Mouse (Mus musculus): Measurements from ENCODE around the gene Prkcz. TPM values are rescaled to one million over a fixed set of nuclear protein-coding genes. Genes with fewer than 3 reads are reported as not detected.

Gene Prkcz
- polyA plus RNA-seq, 1 experiment from 2014 or later: 6.8 TPM

DNA sequence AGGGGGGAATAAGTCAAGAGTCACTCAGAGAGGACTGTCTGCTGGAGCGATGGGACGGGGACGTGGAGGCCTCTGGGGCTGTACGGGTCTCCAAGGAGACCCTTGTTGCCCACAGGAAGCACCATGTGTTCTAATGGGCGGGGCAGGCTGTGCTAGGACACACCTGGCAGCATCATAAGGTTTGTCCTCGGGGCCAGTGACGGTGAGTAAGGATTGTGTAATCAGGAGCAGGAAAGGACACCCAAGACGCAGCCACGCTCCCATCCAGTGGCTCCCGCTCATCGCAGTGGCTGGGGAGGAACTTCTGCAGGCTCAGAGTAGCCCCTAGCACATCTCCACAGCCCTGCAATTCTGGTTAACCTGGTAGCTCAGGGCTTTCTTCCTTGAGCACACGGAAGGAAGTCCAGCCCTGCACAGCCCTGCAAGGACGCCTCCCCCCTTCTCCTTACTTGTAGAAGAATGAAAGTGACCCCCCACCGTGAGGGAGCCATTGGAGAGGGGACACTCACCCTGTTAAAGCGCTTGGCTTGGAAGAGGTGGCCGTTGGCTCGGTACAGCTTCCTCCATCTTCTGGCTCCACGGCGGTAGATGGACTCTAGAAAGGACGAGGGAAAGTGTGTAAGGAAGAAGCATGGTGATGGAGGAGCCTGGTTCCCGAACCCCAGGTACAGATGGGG is 60.6 kb downstream of the Prkcz start:
- no peak overlapping the region for H3K27ac ChIP-seq (ENCODE audit: low read depth, low read length)
- H3K4me3 ChIP-seq (ENCODE audit: low read depth, low read length): no peak overlapping the region
- H3K9ac ChIP-seq (ENCODE audit: low read depth, low read length): no peak overlapping the region
- 80% methylated on average over 21 of the region's 21 CpGs for WGBS (ENCODE audit: insufficient replicate concordance)
- no peaks in the 10 kb centered on the region for H3K27me3 ChIP-seq (ENCODE audit: control insufficient read depth, insufficient read depth, low read length)
- H3K9me3 ChIP-seq (replicated peaks; ENCODE audit: control insufficient read depth, low read length): no peaks in the 10 kb centered on the region
- H3K4me1 ChIP-seq (ENCODE audit: control insufficient read depth, insufficient read depth, low read length): 0 out of 2 replicates have a peak, but pooled peaks cover 2% of the 10 kb centered on the region
- H3K4me2 ChIP-seq: no peak overlapping the region
- no peaks in the 10 kb centered on the region for H3K36me3 ChIP-seq (ENCODE audit: control insufficient read depth, insufficient read depth, low read length)
- no peak for ATAC-seq (replicated peaks; ENCODE audit: insufficient number of reproducible peaks, low FRiP score, low TSS enrichment)

DNA sequence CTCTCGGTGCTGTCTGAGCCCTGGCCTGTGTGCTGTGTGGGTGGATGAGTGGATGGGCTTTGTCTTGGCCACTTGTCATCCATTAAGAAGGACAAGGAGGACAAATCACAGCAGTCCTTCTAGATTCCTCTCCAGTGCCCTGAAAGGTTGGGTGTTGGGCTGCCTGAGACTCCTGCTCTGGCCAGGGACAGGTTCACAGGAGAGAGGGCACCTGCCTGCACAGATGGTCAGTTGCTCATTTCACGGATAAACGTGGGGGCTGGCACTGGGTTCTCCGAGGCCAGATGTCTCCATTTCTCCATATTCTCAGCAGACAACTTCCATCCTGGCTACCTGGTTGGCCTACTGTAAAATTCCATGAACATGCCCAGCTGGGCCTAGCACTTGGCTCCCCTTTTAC is 62.3 kb downstream of the Prkcz start:
- 81% methylated on average over 4 of the region's 4 CpGs for WGBS (ENCODE audit: insufficient replicate concordance)
- Histone ChIP-seq H3K4me2 (no peak overlapping the region), H3K27me3 (ENCODE audit: control insufficient read depth, insufficient read depth, low read length) (no peaks in the 10 kb centered on the region), H3K9ac (ENCODE audit: low read depth, low read length) (no peak overlapping the region), H3K4me3 (ENCODE audit: low read depth, low read length) (no peak overlapping the region), H3K9me3 (replicated peaks; ENCODE audit: control insufficient read depth, low read length) (no peaks in the 10 kb centered on the region), H3K27ac (ENCODE audit: low read depth, low read length) (no peak overlapping the region), H3K4me1 (ENCODE audit: control insufficient read depth, insufficient read depth, low read length) (0 out of 2 replicates have a peak, but pooled peaks cover 2% of the 10 kb centered on the region), H3K36me3 (ENCODE audit: control insufficient read depth, insufficient read depth, low read length) (no peaks in the 10 kb centered on the region)
- no peak for ATAC-seq (replicated peaks; ENCODE audit: insufficient number of reproducible peaks, low FRiP score, low TSS enrichment)

DNA sequence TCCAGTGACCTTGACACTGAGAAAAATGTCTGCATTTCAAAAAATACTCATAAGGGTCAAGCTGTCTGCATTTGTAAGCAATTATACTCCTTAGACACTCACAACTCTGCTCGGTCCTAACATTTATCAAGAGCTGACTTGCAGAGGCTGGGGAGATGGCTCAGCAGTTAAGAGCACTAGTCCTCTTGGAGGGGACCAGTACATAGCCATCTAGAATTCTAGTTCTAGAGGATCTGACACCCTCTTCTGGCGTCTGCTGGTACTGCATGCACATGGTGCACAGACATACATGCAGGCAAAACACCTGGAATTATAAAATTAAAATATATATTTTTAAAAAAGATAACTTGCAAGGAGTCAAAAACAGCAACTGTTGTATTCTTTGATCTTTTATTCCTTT is 64.1 kb downstream of the Prkcz start:
- no peaks in the 10 kb centered on the region for H3K9me3 ChIP-seq (replicated peaks; ENCODE audit: control insufficient read depth, low read length)
- no peak overlapping the region for H3K4me2 ChIP-seq
- WGBS (ENCODE audit: insufficient replicate concordance): 50% methylated on average over 2 of the region's 2 CpGs
- H3K4me1 ChIP-seq (ENCODE audit: control insufficient read depth, insufficient read depth, low read length): 0 out of 2 replicates have a peak, but pooled peaks cover 2% of the 10 kb centered on the region
- H3K36me3 ChIP-seq (ENCODE audit: control insufficient read depth, insufficient read depth, low read length): no peaks in the 10 kb centered on the region
- no peak overlapping the region for H3K27ac ChIP-seq (ENCODE audit: low read depth, low read length)
- no peaks in the 10 kb centered on the region for H3K27me3 ChIP-seq (ENCODE audit: control insufficient read depth, insufficient read depth, low read length)
- H3K4me3 ChIP-seq (ENCODE audit: low read depth, low read length): no peak overlapping the region
- ATAC-seq (replicated peaks; ENCODE audit: insufficient number of reproducible peaks, low FRiP score, low TSS enrichment): no peak
- H3K9ac ChIP-seq (ENCODE audit: low read depth, low read length): no peak overlapping the region

DNA sequence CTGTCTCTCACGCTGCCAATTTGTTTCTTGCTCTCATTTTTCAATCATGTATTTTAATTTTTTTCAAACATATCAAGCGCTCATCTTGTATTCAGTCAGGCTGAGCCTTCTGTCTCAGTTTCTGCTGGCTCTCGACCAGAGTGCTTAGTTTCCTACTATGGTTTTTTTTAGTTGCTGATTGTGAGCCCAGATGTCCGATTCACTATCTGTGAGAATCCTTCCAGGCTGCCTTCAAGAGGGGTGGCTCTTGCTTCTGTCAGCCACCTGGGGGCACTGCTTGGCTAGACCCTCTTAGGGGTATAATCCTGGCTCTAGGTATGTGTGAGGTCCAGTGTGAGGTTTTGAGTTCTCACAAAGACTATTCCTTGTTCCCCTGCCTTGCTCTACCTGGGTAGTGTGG is 65.2 kb downstream of the Prkcz start:
- 50% methylated on average over 4 of the region's 4 CpGs for WGBS (ENCODE audit: insufficient replicate concordance)
- Histone ChIP-seq H3K9me3 (replicated peaks; ENCODE audit: control insufficient read depth, low read length) (no peaks in the 10 kb centered on the region), H3K4me2 (no peak overlapping the region), H3K4me3 (ENCODE audit: low read depth, low read length) (no peak overlapping the region), H3K9ac (ENCODE audit: low read depth, low read length) (no peak overlapping the region), H3K36me3 (ENCODE audit: control insufficient read depth, insufficient read depth, low read length) (no peaks in the 10 kb centered on the region), H3K27me3 (ENCODE audit: control insufficient read depth, insufficient read depth, low read length) (no peaks in the 10 kb centered on the region), H3K4me1 (ENCODE audit: control insufficient read depth, insufficient read depth, low read length) (no peaks in the 10 kb centered on the region), H3K27ac (ENCODE audit: low read depth, low read length) (no peak overlapping the region)
- ATAC-seq (replicated peaks; ENCODE audit: insufficient number of reproducible peaks, low FRiP score, low TSS enrichment): no peak

DNA sequence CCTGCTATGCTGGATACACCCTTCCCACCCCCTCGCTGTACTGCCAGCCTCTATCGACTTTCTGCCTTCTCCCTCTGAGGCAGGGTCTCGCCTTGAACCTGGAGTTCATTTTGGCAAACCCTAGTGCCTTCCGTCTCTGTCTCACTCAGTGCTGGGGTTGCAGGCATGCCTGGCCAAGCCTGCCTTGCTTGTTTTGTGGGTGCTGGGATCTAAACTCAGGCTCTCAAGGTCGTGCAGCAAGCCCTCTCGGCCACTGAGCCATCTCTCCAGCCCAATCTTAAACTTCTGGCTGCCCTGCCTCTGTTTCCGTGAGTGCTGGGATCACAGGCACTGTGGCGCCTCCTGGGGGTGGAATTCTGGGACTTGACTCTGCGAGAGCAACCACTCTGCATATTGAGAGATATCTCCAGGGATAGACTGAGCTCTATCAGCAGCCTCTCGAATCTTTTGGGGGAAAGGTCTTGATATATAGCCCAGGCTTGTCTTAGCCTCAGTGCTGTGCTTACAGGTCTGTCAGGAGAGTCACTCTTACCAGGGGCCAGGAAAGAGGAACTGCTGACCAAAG is 66.1 kb downstream of the Prkcz start:
- Histone ChIP-seq H3K4me2 (no peak overlapping the region), H3K27ac (ENCODE audit: low read depth, low read length) (no peak overlapping the region), H3K9ac (ENCODE audit: low read depth, low read length) (no peak overlapping the region), H3K9me3 (replicated peaks; ENCODE audit: control insufficient read depth, low read length) (no peaks in the 10 kb centered on the region), H3K4me3 (ENCODE audit: low read depth, low read length) (no peak overlapping the region), H3K36me3 (ENCODE audit: control insufficient read depth, insufficient read depth, low read length) (no peaks in the 10 kb centered on the region), H3K4me1 (ENCODE audit: control insufficient read depth, insufficient read depth, low read length) (no peaks in the 10 kb centered on the region), H3K27me3 (ENCODE audit: control insufficient read depth, insufficient read depth, low read length) (no peaks in the 10 kb centered on the region)
- no peak for ATAC-seq (replicated peaks; ENCODE audit: insufficient number of reproducible peaks, low FRiP score, low TSS enrichment)
- WGBS (ENCODE audit: insufficient replicate concordance): 67% methylated on average over 10 of the region's 10 CpGs

DNA sequence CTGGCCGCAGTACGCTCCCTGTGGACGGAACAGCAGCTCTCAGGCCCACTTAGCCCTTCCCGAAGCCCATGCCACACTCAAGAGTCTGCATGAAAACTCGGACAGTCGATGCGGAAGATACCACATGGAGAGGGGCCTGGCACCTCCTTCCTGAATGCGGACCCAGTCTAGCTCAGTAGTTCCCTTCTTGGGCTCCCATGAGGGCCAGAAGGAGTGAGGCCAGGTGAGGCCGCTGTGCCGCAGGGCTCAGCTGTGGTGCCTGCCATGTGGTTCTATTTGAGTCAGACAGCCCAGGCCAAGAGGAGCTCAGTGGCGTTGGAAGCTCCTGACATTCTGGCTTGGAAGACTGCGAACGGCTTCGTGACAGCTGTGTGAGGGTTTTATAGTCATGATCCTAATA is 66.8 kb downstream of the Prkcz start:
- H3K4me3 ChIP-seq (ENCODE audit: low read depth, low read length): no peak overlapping the region

DNA sequence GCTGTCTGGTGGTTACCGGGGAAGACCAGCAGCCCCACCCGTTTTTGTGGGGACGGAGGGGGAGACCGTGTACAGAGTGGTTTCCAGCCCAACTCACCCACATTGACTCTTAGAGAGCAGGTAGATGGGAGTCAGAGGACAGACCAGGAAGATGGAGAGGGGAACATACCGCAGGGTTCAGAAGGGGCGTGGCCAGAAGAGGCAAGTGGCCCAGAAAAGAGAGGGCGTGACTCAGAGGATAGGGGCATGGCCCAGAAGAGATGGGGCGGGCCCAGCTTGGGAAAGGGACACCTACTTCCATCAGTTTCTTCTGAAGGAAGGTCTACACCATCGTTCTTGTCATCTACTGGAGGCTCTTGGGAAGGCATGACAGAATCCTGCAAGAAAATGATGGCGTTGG is 68.3 kb downstream of the Prkcz start:
- H3K27me3 ChIP-seq (ENCODE audit: control insufficient read depth, insufficient read depth, low read length): no peaks in the 10 kb centered on the region
- H3K9ac ChIP-seq (ENCODE audit: low read depth, low read length): no peak overlapping the region
- WGBS (ENCODE audit: insufficient replicate concordance): 81% methylated on average over 10 of the region's 10 CpGs
- no peak overlapping the region for H3K4me2 ChIP-seq
- no peak overlapping the region for H3K27ac ChIP-seq (ENCODE audit: low read depth, low read length)
- no peaks in the 10 kb centered on the region for H3K36me3 ChIP-seq (ENCODE audit: control insufficient read depth, insufficient read depth, low read length)
- no peaks in the 10 kb centered on the region for H3K4me1 ChIP-seq (ENCODE audit: control insufficient read depth, insufficient read depth, low read length)
- H3K9me3 ChIP-seq (replicated peaks; ENCODE audit: control insufficient read depth, low read length): no peaks in the 10 kb centered on the region
- ATAC-seq (replicated peaks; ENCODE audit: insufficient number of reproducible peaks, low FRiP score, low TSS enrichment): no peak
- no peak overlapping the region for H3K4me3 ChIP-seq (ENCODE audit: low read depth, low read length)

More for the DNA sequence above, 66.8 kb downstream of the Prkcz start:
- Histone ChIP-seq H3K9me3 (replicated peaks; ENCODE audit: control insufficient read depth, low read length) (no peaks in the 10 kb centered on the region), H3K27ac (ENCODE audit: low read depth, low read length) (no peak overlapping the region), H3K27me3 (ENCODE audit: control insufficient read depth, insufficient read depth, low read length) (no peaks in the 10 kb centered on the region), H3K4me2 (no peak overlapping the region), H3K9ac (ENCODE audit: low read depth, low read length) (no peak overlapping the region), H3K36me3 (ENCODE audit: control insufficient read depth, insufficient read depth, low read length) (no peaks in the 10 kb centered on the region), H3K4me1 (ENCODE audit: control insufficient read depth, insufficient read depth, low read length) (no peaks in the 10 kb centered on the region)
- ATAC-seq (replicated peaks; ENCODE audit: insufficient number of reproducible peaks, low FRiP score, low TSS enrichment): no peak
- 85% methylated on average over 14 of the region's 14 CpGs for WGBS (ENCODE audit: insufficient replicate concordance)

DNA sequence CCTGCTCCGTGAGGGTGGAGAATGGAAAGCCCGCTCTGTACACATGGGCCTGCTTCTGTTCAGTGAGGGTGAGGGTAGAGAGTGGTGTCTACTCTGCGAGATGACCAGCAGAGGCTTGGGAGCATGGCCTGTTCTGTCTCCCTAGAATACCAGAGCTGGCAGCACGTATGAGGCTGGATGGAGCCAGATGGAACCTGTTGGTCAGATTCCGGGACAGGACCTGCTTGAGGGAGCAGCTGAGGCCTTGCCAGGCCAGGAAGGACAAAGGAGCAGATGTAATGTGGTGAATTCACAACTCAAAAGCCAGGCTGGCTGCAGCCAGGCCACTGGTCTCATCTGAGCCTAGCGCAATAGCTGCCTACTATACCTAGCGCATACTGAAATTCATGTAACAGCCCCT is 71.1 kb downstream of the Prkcz start:
- H3K27me3 ChIP-seq (ENCODE audit: control insufficient read depth, insufficient read depth, low read length): no peaks in the 10 kb centered on the region
- H3K4me3 ChIP-seq (ENCODE audit: low read depth, low read length): no peak overlapping the region
- H3K27ac ChIP-seq (ENCODE audit: low read depth, low read length): no peak overlapping the region
- WGBS (ENCODE audit: insufficient replicate concordance): 84% methylated on average over 7 of the region's 7 CpGs
- no peak overlapping the region for H3K9ac ChIP-seq (ENCODE audit: low read depth, low read length)
- no peak overlapping the region for H3K4me2 ChIP-seq
- no peaks in the 10 kb centered on the region for H3K36me3 ChIP-seq (ENCODE audit: control insufficient read depth, insufficient read depth, low read length)
- ATAC-seq (replicated peaks; ENCODE audit: insufficient number of reproducible peaks, low FRiP score, low TSS enrichment): no peak
- no peaks in the 10 kb centered on the region for H3K9me3 ChIP-seq (replicated peaks; ENCODE audit: control insufficient read depth, low read length)
- H3K4me1 ChIP-seq (ENCODE audit: control insufficient read depth, insufficient read depth, low read length): no peaks in the 10 kb centered on the region

DNA sequence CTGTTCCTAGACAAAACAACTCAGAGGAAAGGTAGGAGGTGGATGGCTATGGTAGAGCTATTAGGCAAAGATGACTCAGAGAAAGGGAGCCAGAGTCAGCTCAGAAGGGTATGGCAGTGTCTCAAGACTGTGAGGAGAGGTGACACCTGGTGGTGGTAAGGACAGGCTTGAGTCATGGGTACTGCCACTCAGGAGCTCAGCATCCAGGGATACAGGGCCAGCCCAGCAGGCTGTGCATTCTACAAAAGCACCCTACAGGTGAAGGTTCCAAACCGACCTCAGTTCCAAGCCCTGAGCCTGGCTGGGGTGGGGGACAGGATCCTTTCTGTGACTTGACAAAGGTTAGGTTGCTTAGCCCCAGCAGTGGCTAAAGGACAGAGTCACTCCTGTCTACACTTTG is 72.6 kb downstream of the Prkcz start:
- Histone ChIP-seq H3K36me3 (ENCODE audit: control insufficient read depth, insufficient read depth, low read length) (no peaks in the 10 kb centered on the region), H3K9me3 (replicated peaks; ENCODE audit: control insufficient read depth, low read length) (no peaks in the 10 kb centered on the region), H3K27me3 (ENCODE audit: control insufficient read depth, insufficient read depth, low read length) (no peaks in the 10 kb centered on the region), H3K9ac (ENCODE audit: low read depth, low read length) (no peak overlapping the region), H3K4me3 (ENCODE audit: low read depth, low read length) (no peak overlapping the region), H3K4me2 (no peak overlapping the region), H3K4me1 (ENCODE audit: control insufficient read depth, insufficient read depth, low read length) (no peaks in the 10 kb centered on the region), H3K27ac (ENCODE audit: low read depth, low read length) (no peak overlapping the region)
- ATAC-seq (replicated peaks; ENCODE audit: insufficient number of reproducible peaks, low FRiP score, low TSS enrichment): no peak
- 61% methylated on average over 1 of the region's 1 CpGs for WGBS (ENCODE audit: insufficient replicate concordance)

All from heart, embryonic 11.5 days (tissue).